Mouse (Mus musculus) embryonic fibroblast, embryonic 13.5 days (primary cell): ENCODE data around the gene Nckap5.

Experiments
- CTCF ChIP-seq: IDR thresholded peaks from 2 replicates; pipeline ENCODE4 v1.5.1; 2011; ENCODE audit warnings: mild to moderate bottlenecking, control low read depth, low read length, moderate library complexity, borderline replicate concordance; ENCODE audit not compliant: insufficient read depth
- POLR2A ChIP-seq: IDR thresholded peaks from 2 replicates; pipeline ENCODE4 v1.6.1; 2011; ENCODE audit warnings: low read depth, mild to moderate bottlenecking, control low read depth, low read length, moderate library complexity

GRCm38 (mm10) chr1:126731691-126732090 is 98.9 kb downstream of the Nckap5 start:
- no peak for TF ChIP-seq CTCF
- TF ChIP-seq POLR2A = no peak
